Mouse (Mus musculus) lung, postnatal 0 days (tissue): ENCODE results near the gene Zmynd8. TPM values are rescaled to one million over a fixed set of nuclear protein-coding genes. Genes with fewer than 3 reads are reported as not detected.

Source experiments
- ATAC-seq: fragments of 200-750 bp; cut with Nextera tagmentation; 2 replicates; pipeline ENCODE4 v1.8.0; 2017; ENCODE audit warnings: moderate library complexity
- DNase-seq: peaks from one replicate; pipeline ENCODE4 v3.0.0-alpha.2; 2016; ENCODE audit warnings: low spot score
- H3K27ac ChIP-seq: fragments of 300-500 bp; sonication (generic); 2 replicates; pipeline ENCODE4 v1.5.1; 2014; ENCODE audit warnings: antibody characterized with exemption, mild to moderate bottlenecking, low read length, mixed read lengths
- H3K27me3 ChIP-seq: fragments of 300-500 bp; sonication (generic); replicated peaks from 2 replicates; pipeline ENCODE4 v1.6.1; 2014; ENCODE audit warnings: low read length, mixed read lengths; ENCODE audit not compliant: insufficient read depth
- H3K36me3 ChIP-seq: fragments of 300-500 bp; sonication (generic); 2 replicates; pipeline ENCODE4 v1.6.1; 2014; ENCODE audit warnings: low read length, mixed read lengths; ENCODE audit not compliant: insufficient read depth
- H3K4me1 ChIP-seq: fragments of 300-500 bp; sonication (generic); 2 replicates; pipeline ENCODE4 v1.6.1; 2014; ENCODE audit warnings: antibody characterized with exemption, low read depth, low read length, mixed read lengths; ENCODE audit not compliant: insufficient read depth
- H3K4me2 ChIP-seq: fragments of 300-500 bp; sonication (generic); replicated peaks from 2 replicates; pipeline ENCODE4 v1.6.1; 2014; ENCODE audit warnings: low read depth, mild to moderate bottlenecking, low read length, moderate library complexity, mixed read lengths
- H3K4me3 ChIP-seq: fragments of 300-500 bp; sonication (generic); 2 replicates; pipeline ENCODE4 v1.5.1; 2014; ENCODE audit warnings: low read depth, low read length
- H3K9ac ChIP-seq: fragments of 300-500 bp; sonication (generic); replicated peaks from 2 replicates; pipeline ENCODE4 v1.6.1; 2014; ENCODE audit warnings: low read depth, mild to moderate bottlenecking
- H3K9me3 ChIP-seq: fragments of 300-500 bp; sonication (generic); 2 replicates; pipeline ENCODE4 v1.6.1; 2016; ENCODE audit warnings: low read length, mixed read lengths
- CTCF ChIP-seq: IDR thresholded peaks from 2 replicates; pipeline ENCODE4 v1.5.1; 2016; ENCODE audit warnings: antibody characterized with exemption, mild to moderate bottlenecking
- EP300 ChIP-seq: IDR thresholded peaks from 2 replicates; pipeline ENCODE4 v1.6.1; 2016; ENCODE audit warnings: antibody characterized with exemption, mild to moderate bottlenecking, control low read depth
- WGBS: fragments of 180-500 bp; shearing (Covaris S2); extraction: QIAGEN DNeasy Blood & Tissue Kit; methylation state at CpG from one replicate; pipeline ENCODE4 v1.1.7; 2014; 5-methylcytosine and 5-hydroxymethylcytosine counted together
- polyA plus RNA-seq: library from polyadenylated mRNA; unstranded; fragments of >200 nt; fragmentation: Nextera tagmentation; extraction: Ambion mirVana; gene quantifications from 2 replicates; pipeline ENCODE4 v1.2.1, GENCODE M21; 2015

Zmynd8 gene
- polyA plus RNA-seq, 1 experiment from 2014 or later = 32.1 TPM

DNA sequence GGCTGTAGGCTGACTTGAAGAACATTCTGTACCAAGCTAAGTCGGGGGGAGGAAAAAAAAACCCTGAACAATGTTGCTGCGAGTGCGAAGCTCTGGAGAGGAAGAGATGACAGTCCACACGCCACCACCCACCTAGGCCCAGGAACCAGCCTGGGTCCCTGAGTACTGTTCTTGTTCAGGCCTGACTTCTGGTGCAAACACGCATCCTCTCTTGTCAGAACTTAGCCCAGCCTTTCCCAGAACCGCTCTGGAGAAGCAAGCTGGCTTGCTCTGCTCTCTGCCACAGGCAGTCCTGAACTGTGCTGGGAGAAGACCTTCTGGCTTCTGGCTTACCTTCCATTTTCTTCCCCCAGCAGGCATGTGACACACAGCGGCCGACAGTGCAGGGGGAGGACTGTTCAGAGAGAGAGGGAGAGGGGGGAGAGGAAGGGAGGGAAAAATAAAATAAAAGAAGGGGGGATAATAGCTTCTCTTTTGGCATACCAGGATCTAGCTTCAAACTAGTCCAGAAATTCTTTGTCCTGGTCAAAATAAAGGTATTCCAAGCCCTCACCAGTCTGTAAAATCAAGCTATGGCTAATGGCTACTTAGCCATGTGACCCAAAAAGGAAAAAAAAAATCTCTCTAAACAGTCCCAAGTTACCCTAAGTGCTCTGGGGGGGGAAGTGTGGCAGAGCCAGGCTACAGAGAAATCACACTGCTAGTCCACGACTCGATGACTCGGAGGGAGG, 14.8 kb downstream of the Zmynd8 start:
- peak; percentile 18; the same call in 1 of the 2 replicates for ATAC-seq
- Histone ChIP-seq H3K9me3 (no peaks in the 10 kb centered on the region), H3K4me1 (peaks cover 78% of the 10 kb centered on the region), H3K27ac (peak overlapping the region; percentile 97), H3K4me3 (no peak overlapping the region), H3K27me3 (no peaks in the 10 kb centered on the region), H3K4me2 (peak overlapping the region; percentile 35), H3K36me3 (no peaks in the 10 kb centered on the region), H3K9ac (peak overlapping the region; percentile 10; the same call in 1 of the 2 replicates)
- TF ChIP-seq EP300 (peak; percentile 80), CTCF (0 out of 2 replicates have a peak, but pooled peaks have one; percentile 2)
- peak; percentile 82 for DNase-seq
- whole genome bisulfite sequencing = 4% methylated on average over 11 of the region's 11 CpGs

DNA sequence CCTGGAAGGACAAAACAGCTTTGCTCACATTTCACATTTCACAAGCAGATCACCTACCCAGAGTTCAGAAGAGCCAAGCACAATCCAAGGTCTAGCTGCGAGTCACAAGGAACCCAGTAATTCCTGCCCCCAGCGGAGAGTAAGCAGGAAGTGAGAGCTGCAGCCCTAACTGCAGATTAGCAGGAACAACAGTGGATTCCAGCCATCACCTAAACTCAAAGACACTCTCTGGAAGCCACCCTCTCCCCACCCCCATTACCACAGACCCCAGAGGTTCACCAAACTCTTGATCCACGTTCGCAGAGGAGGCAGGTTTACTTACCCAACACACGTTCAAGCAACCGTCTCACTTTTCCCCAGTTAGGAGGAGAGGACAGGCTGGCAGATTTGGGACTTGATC, 15.8 kb downstream of the Zmynd8 start:
- DNase-seq (peak; percentile 73), ATAC-seq (no peak)

DNA sequence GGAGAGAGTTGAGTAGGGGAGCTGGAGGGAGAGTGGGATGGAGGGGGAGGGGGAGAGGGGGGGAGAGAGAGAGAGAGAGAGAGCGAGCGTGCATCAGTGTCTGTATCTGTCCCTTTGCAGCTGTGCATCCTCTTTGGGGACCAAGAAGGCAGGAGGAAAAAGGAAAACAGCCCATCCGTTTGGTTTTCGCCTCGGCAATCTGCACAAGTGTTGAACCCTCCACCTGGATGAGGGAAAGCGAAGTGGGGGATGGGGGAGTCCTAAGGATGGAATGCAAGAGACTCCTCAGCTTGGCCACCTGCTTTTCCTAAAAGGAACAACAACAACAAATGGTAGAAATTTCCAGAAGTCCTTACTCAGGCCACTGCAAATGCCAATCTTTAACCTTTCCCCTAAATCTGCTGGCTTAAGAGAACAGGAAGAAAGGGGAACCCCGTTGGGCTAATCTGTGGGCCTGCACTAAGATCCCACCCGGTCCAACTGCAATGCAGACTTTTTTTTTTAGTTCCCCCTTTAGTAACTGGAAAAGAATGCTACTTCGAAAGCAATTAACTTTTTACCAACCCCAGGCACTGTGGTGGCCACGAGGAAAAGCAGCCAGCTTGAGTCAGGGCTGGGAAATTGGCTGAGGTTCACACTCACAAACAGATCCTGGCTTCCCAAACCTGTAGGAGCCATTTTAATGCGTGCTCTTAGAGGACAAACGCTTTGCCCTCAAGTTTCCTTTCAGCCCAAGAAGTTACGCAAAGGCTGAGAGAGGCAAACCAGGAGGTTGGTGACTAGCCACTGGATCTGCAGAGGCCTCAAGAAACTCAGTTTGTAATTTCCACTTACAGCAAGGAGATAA, 17.0 kb downstream of the Zmynd8 start:
- Histone ChIP-seq H3K27me3 (no peaks in the 10 kb centered on the region), H3K4me2 (peak overlapping the region; percentile 35; the same call in 1 of the 2 replicates), H3K9me3 (no peaks in the 10 kb centered on the region), H3K4me1 (peaks cover 76% of the 10 kb centered on the region), H3K4me3 (no peak overlapping the region), H3K9ac (0 out of 2 replicates have a peak overlapping the region, but pooled peaks have one; percentile 16), H3K36me3 (no peaks in the 10 kb centered on the region), H3K27ac (peak overlapping the region; percentile 97)
- DNase-seq = peak; percentile 68
- 15% methylated on average over 13 of the region's 13 CpGs for WGBS
- peak; percentile 61; the same call in 1 of the 2 replicates for TF ChIP-seq EP300
- TF ChIP-seq CTCF = peak; percentile 4; the same call in 1 of the 2 replicates
- no peak for ATAC-seq

More for the DNA sequence above, 15.8 kb downstream of the Zmynd8 start:
- Histone ChIP-seq H3K9ac (peak overlapping the region; percentile 16; the same call in 1 of the 2 replicates), H3K4me1 (peaks cover 77% of the 10 kb centered on the region), H3K9me3 (no peaks in the 10 kb centered on the region), H3K4me3 (no peak overlapping the region), H3K27me3 (no peaks in the 10 kb centered on the region), H3K36me3 (no peaks in the 10 kb centered on the region), H3K27ac (peak overlapping the region; percentile 97), H3K4me2 (peak overlapping the region; percentile 35)
- 5% methylated on average over 6 of the region's 6 CpGs for WGBS
- peak; percentile 31; the same call in 1 of the 2 replicates for TF ChIP-seq CTCF
- no peak; the same call in 1 of the 2 replicates for TF ChIP-seq EP300

DNA sequence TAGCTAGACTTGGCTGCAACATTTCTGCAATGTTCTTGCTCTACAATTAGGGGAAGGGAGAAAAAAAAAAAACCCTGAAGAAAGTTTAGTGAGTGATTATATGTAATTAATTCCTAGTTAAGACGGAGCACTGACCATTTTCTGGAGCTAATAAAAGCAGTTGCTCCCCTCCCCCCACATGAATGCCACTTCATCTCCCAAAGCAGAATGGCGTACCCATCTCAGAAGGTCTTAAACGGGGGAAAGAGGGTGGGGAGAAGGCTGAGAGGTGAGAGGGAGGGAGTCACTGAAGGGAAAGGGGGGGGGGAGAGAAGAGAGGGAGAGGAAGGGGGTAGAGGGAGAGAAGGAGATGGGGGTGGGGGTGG, 17.6 kb downstream of the Zmynd8 start:
- ATAC-seq = no peak

DNA sequence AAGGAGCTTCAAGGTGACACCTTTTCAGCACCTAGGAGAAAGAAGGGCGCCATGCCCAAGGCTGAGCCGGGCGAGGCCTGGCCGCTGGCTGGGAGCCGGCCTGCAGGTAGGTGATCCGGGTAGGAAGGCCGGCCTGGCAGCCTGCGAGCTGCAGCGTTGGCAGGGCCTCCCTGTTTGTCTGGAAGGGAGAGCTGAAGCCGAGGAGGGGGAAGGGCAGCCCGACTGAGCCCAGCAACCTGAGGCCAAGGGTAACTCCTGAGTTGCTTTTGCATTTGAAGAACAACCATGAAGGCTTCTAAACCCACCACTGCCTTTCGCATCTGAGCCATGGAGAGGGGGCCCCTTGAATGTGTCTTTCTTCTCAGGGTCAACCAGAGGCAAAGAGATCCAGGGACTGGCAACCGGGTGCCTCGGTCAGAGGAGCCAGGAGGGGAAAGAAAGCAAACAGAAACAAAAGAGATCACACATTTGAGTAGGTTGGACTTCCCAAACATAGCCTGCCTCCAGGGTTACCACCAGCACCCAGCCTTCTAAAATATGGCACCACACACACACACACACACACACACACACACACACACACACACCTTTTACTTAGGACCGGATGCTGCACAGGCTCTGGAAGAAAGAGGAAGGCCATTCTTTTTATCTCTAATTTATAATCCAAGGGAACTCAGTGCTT, 18.2 kb downstream of the Zmynd8 start:
- DNase-seq (peak; percentile 70), ATAC-seq (0 out of 2 replicates have a peak, but pooled peaks have one; percentile 20)
- H3K27me3 ChIP-seq = no peaks in the 10 kb centered on the region
- H3K27ac ChIP-seq = peak overlapping the region; percentile 90
- peak overlapping the region; percentile 35 for H3K4me2 ChIP-seq
- no peaks in the 10 kb centered on the region for H3K36me3 ChIP-seq
- 15% methylated on average over 15 of the region's 15 CpGs for WGBS
- no peak for TF ChIP-seq CTCF
- no peak for TF ChIP-seq EP300
- no peaks in the 10 kb centered on the region for H3K9me3 ChIP-seq
- peak overlapping the region; percentile 16; the same call in 1 of the 2 replicates for H3K9ac ChIP-seq
- no peak overlapping the region for H3K4me3 ChIP-seq
- H3K4me1 ChIP-seq = peaks cover 65% of the 10 kb centered on the region

More for the DNA sequence above, 17.6 kb downstream of the Zmynd8 start:
- no peaks in the 10 kb centered on the region for H3K9me3 ChIP-seq
- no peaks in the 10 kb centered on the region for H3K27me3 ChIP-seq
- no peak overlapping the region for H3K4me2 ChIP-seq
- DNase-seq = no peak
- H3K4me3 ChIP-seq = no peak overlapping the region
- WGBS = 14% methylated on average over 3 of the region's 3 CpGs
- peak overlapping the region; percentile 90 for H3K27ac ChIP-seq
- no peak overlapping the region for H3K9ac ChIP-seq
- TF ChIP-seq EP300 (no peak), CTCF (no peak)
- peaks cover 70% of the 10 kb centered on the region for H3K4me1 ChIP-seq
- H3K36me3 ChIP-seq = no peaks in the 10 kb centered on the region
